Mouse (Mus musculus) heart, embryonic 10.5 days (tissue): ENCODE data around the gene Tmem116. TPM values are rescaled to one million over a fixed set of nuclear protein-coding genes. Genes with fewer than 3 reads are reported as not detected.
"Not testable (repeated sequence)": the region's sequence is repeated elsewhere in the genome, so short reads cannot be mapped to it uniquely, and the experiment has no call there.

Experiments used
- DNase-seq: peaks from one replicate; pipeline ENCODE4 v3.0.0-alpha.2; 2017; ENCODE audit warnings: low spot score
- H3K27ac ChIP-seq: fragments of 300-500 bp; sonication (generic); 2 replicates; pipeline ENCODE4 v1.5.1; 2016; ENCODE audit warnings: mild to moderate bottlenecking
- H3K27me3 ChIP-seq: fragments of 300-500 bp; sonication (generic); 2 replicates; pipeline ENCODE4 v1.6.1; 2016; ENCODE audit warnings: mild to moderate bottlenecking; ENCODE audit not compliant: poor library complexity, insufficient read depth, severe bottlenecking
- H3K36me3 ChIP-seq: fragments of 300-500 bp; sonication (generic); 2 replicates; pipeline ENCODE4 v1.6.1; 2016; ENCODE audit warnings: mild to moderate bottlenecking, moderate library complexity
- H3K4me1 ChIP-seq: fragments of 300-500 bp; sonication (generic); 2 replicates; pipeline ENCODE4 v1.6.1; 2016; ENCODE audit warnings: mild to moderate bottlenecking
- H3K4me3 ChIP-seq: fragments of 300-500 bp; sonication (generic); 2 replicates; pipeline ENCODE4 v1.5.1; 2016; ENCODE audit warnings: mild to moderate bottlenecking, moderate library complexity
- H3K9me3 ChIP-seq: fragments of 300-500 bp; sonication (generic); 2 replicates; pipeline ENCODE4 v1.6.1; 2016; ENCODE audit warnings: mild to moderate bottlenecking, moderate library complexity
- WGBS: fragments of 180-500 bp; shearing (Covaris S2); methylation state at CpG from one replicate; pipeline ENCODE4 v1.1.7; 2016; 5-methylcytosine and 5-hydroxymethylcytosine counted together
- polyA plus RNA-seq: library from polyadenylated mRNA; unstranded; fragments of >200 nt; fragmentation: Nextera tagmentation; extraction: Ambion mirVana; gene quantifications from 2 replicates; pipeline ENCODE4 v1.2.1, GENCODE M21; 2016

Tmem116 gene
- polyA plus RNA-seq, 1 experiment from 2014 or later = 2.4 TPM

DNA sequence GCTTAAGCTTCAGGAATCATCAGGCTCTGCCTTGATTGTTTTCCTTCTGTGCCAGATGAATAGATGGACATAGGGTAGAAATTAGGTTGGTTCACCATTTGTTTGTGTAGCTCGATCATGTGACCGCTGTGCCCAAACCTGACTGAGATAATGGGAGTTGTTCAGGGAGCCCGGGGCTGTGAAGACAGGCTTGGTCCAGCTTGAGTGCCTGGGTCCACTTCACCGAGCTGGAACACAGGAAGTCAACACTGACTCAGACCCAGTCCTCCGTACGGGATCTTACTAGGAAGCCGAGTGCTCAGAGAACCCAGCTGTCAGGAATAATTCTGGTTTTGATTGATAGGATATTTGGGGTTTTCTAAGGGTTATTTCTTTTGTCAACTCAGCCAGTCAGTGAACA lies 22.9 kb downstream of the Tmem116 start:
- WGBS = 68% methylated on average over 7 of the region's 7 CpGs
- H3K9me3 ChIP-seq = no peaks in the 10 kb centered on the region
- no peak for DNase-seq
- peaks cover 9% of the 10 kb centered on the region for H3K4me1 ChIP-seq
- no peaks in the 10 kb centered on the region for H3K36me3 ChIP-seq
- no peak overlapping the region for H3K4me3 ChIP-seq
- peak overlapping the region; percentile 32; the same call in 1 of the 2 replicates for H3K27ac ChIP-seq
- no peaks in the 10 kb centered on the region for H3K27me3 ChIP-seq

GRCm38 (mm10) chr5:121476040-121476439 lies 24.3 kb downstream of the Tmem116 start:
- WGBS = 83% methylated on average over 1 of the region's 1 CpGs
- H3K4me1 ChIP-seq = peaks cover 2% of the 10 kb centered on the region; the same call in 1 of the 2 replicates
- peak overlapping the region; percentile 42; the same call in 1 of the 2 replicates for H3K27ac ChIP-seq

DNA sequence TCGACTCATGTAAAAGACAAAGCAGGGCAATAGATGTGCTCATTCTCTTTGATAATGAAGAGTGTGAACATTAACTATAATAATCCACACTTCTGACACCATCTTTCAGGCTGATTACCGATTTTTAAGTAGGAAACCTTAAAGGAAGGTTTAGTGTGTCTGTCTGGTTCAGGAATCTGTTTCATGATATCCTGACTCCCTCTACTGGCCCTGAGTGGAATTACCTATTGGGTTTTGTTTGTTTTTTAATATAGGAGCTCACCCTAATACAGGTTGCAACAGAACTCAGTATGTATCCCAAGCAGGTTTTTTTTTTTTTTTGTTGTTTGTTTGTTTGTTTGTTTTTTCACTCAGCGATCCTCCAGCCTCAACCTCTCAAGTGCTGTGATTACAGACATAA lies 26.0 kb downstream of the Tmem116 start:
- Histone ChIP-seq H3K27me3 (no peaks in the 10 kb centered on the region), H3K36me3 (no peaks in the 10 kb centered on the region), H3K4me1 (no peaks in the 10 kb centered on the region), H3K27ac (no peak overlapping the region), H3K9me3 (no peaks in the 10 kb centered on the region), H3K4me3 (no peak overlapping the region)
- DNase-seq = no peak
- 33% methylated on average over 3 of the region's 3 CpGs for WGBS

More at GRCm38 (mm10) chr5:121476040-121476439, 24.3 kb downstream of the Tmem116 start:
- no peaks in the 10 kb centered on the region for H3K27me3 ChIP-seq
- H3K4me3 ChIP-seq = no peak overlapping the region
- H3K36me3 ChIP-seq = no peaks in the 10 kb centered on the region
- no peaks in the 10 kb centered on the region for H3K9me3 ChIP-seq
- DNase-seq = no peak

DNA sequence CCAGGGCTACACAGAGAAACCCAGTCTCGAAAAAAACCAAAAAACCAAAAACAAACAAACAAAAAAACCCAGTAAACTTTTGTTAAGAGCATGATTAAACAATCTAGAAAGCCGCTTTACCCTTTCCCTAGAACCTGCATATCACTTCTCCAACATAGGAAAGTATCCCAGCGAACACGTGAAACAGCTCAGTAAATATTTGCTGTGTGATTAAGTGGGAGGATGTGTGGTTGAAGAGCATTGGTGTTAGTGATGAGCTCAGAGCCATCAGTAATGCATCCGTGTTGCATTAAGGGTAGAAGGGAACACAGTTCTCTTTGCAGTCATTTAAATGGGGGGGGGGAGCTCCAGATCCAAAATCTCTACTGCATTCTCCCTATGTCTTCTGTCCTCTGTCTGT lies 33.1 kb downstream of the Tmem116 start:
- no peak for DNase-seq
- H3K27ac ChIP-seq = no peak overlapping the region
- no peaks in the 10 kb centered on the region for H3K4me1 ChIP-seq
- no peak overlapping the region for H3K4me3 ChIP-seq
- no peaks in the 10 kb centered on the region for H3K36me3 ChIP-seq
- WGBS = 78% methylated on average over 5 of the region's 5 CpGs
- no peaks in the 10 kb centered on the region for H3K27me3 ChIP-seq
- no peaks in the 10 kb centered on the region for H3K9me3 ChIP-seq

GRCm38 (mm10) chr5:121493305-121493704 lies 41.6 kb downstream of the Tmem116 start:
- Histone ChIP-seq H3K4me3 (no peak overlapping the region), H3K4me1 (no peaks in the 10 kb centered on the region), H3K36me3 (no peaks in the 10 kb centered on the region), H3K9me3 (no peaks in the 10 kb centered on the region), H3K27me3 (no peaks in the 10 kb centered on the region), H3K27ac (no peak overlapping the region)
- 73% methylated on average over 8 of the region's 8 CpGs for WGBS
- DNase-seq = no peak

DNA sequence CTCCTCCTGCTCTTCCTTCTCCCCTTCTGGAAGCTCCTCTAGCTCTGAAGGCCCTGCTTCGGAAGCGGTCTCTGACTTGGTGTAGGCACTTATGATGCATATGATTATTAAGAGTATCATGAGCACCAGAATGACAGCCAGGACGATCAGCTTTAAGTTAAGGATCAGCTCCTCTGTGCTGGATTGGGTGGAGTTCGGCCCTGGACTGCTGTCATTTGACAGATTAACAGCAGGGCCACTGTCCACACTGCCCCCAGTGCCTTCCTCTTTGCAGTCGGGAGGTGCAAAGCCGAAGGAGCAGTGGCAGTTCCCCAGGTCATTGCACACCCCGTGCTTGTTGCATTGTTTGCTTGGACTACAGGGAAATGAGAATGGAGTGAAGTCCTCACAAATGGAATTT lies 49.0 kb downstream of the Tmem116 start:
- no peaks in the 10 kb centered on the region for H3K4me1 ChIP-seq
- DNase-seq = no peak
- no peak overlapping the region for H3K27ac ChIP-seq
- H3K4me3 ChIP-seq = no peak overlapping the region
- no peaks in the 10 kb centered on the region for H3K9me3 ChIP-seq
- 65% methylated on average over 7 of the region's 7 CpGs for WGBS
- no peaks in the 10 kb centered on the region for H3K27me3 ChIP-seq
- H3K36me3 ChIP-seq = no peaks in the 10 kb centered on the region

DNA sequence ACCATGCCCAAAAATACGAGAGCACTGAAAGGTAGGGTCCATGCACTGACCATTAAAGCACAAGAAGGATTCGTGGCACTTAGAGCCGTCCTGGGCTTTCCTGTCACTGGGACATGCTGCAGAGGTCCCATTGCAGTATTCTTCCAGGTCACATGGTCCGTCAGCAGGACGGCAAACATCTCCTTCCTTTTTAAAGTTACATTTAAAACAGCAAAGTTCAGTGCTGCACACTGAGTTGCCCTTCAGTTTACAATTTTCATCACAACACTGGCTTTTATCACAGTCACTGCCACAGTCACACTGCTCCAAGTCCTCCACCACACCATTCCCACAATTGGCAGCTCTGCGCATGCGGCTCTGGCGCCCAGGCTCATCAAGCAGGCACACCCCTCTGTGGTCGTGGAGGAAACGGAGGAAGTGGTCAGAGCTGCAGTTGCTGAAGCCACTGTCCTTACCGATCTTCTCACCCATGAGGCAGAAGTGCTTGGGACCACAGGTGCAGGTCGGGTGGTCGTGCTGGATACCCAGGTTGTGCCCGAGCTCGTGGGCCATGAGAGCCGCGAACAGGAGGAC lies 49.8 kb downstream of the Tmem116 start:
- H3K27me3 ChIP-seq, H3K4me1 ChIP-seq, H3K4me3 ChIP-seq, DNase-seq, H3K36me3 ChIP-seq, H3K27ac ChIP-seq, H3K9me3 ChIP-seq: not testable (repeated sequence)
- 73% methylated on average over 11 of the region's 17 CpGs for WGBS

- no peak within 1 kb of the TSS for H3K27ac ChIP-seq
- no peaks in the 10 kb centered on the region for H3K36me3 ChIP-seq
- no peaks in the 10 kb centered on the region for H3K9me3 ChIP-seq
- H3K27me3 ChIP-seq = no peaks in the 10 kb centered on the region
- peaks cover 4% of the 10 kb centered on the region; the same call in 1 of the 2 replicates for H3K4me1 ChIP-seq
- 71% methylated on average over 3 of the region's 3 CpGs for WGBS
- H3K4me3 ChIP-seq = no peak within 1 kb of the TSS
- DNase-seq = no peak
These were observed 51.5 kb downstream of the Tmem116 start, which contains the start of gene Adam1b for GRCm38 (mm10) chr5:121503231-121503630. Adam1b (minus strand) TSS chr5:121503435.

DNA sequence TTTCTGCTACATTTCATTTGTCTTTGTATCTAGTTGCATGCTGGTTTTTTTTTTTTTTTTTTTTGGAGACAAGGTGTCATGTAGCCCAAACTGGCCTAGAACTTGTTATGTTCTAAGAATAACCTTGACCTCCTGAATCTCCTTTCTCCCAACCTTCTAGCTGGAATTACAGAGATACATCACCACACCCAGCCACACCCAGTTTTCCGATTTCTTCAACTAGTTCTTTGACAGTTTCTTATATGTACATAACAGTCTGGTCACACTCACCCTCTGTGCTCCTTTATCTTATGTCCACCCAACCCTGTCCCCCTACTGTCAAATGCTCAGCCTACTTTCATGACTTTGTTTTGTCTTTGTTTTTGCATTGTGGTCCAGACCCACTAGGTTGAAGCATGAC lies 55.2 kb downstream of the Tmem116 start:
- 75% methylated on average over 1 of the region's 1 CpGs for WGBS
- no peak for DNase-seq
- Histone ChIP-seq H3K4me1 (peaks cover 4% of the 10 kb centered on the region; the same call in 1 of the 2 replicates), H3K9me3 (no peaks in the 10 kb centered on the region), H3K27ac (no peak overlapping the region), H3K27me3 (no peaks in the 10 kb centered on the region), H3K4me3 (no peak overlapping the region), H3K36me3 (no peaks in the 10 kb centered on the region)

DNA sequence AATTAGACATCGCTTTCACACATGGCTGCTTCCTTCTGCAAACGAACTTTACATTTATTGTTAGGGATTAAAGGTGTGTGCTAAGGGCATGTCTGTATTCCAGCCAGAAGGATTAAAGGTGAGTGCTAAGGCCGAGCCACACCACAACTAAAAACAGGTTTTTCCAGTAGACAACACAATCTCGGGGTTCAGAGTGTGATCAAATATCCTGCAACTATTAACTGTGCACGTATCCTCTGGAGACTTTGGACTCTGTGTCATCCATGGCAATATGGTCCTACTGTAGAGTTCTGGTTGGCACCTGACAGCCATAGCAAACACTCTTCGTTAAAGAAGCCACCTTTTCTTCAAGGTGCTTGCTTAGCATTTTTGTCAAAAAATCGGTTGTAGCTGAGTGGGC lies 58.3 kb downstream of the Tmem116 start:
- Histone ChIP-seq H3K27ac (no peak overlapping the region), H3K9me3 (no peaks in the 10 kb centered on the region), H3K4me1 (peaks cover 4% of the 10 kb centered on the region; the same call in 1 of the 2 replicates), H3K36me3 (no peaks in the 10 kb centered on the region), H3K4me3 (no peak overlapping the region), H3K27me3 (no peaks in the 10 kb centered on the region)
- 83% methylated on average over 7 of the region's 7 CpGs for WGBS
- DNase-seq = no peak

DNA sequence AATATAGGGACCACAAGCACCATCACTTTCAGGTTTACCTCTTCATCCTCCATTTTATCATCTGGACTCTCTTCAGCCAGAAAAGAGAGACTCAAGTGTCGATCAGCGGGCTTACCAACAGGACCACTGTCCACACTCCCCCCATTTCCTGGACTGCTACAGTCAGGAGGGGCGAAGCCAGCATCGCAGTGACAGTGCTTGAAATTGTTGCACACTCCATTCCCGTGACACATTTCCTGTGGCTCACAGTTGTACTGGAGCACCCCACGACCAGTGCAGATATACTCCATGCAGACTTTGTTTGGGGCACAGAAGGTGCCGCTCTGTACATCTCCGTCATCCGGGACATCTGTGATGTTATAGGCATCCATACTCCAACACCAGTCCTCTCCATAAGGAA lies 67.3 kb downstream of the Tmem116 start:
- no peak overlapping the region for H3K27ac ChIP-seq
- DNase-seq = no peak
- H3K36me3 ChIP-seq = peaks cover 43% of the 10 kb centered on the region
- H3K4me1 ChIP-seq = no peaks in the 10 kb centered on the region
- H3K9me3 ChIP-seq = no peaks in the 10 kb centered on the region
- no peaks in the 10 kb centered on the region for H3K27me3 ChIP-seq
- no peak overlapping the region for H3K4me3 ChIP-seq
- WGBS = 86% methylated on average over 9 of the region's 9 CpGs

DNA sequence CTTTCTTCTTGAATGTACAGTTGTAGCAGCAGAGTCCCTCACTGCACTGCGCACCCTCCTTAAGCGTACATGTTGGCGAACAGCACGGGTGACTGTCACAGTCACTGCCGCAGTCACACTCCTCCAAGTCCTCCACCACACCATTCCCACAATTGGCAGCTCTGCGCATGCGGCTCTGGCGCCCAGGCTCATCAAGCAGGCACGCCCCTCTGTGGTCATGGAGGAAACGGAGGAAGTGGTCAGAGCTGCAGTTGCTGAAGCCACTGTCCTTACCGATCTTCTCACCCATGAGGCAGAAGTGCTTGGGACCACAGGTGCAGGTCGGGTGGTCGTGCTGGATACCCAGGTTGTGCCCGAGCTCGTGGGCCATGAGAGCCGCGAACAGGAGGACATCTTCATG lies 68.1 kb downstream of the Tmem116 start:
- WGBS = 86% methylated on average over 11 of the region's 17 CpGs
- not testable (repeated sequence) for H3K4me1 ChIP-seq, H3K9me3 ChIP-seq, H3K27me3 ChIP-seq, H3K27ac ChIP-seq, H3K4me3 ChIP-seq, DNase-seq
- H3K36me3 ChIP-seq = peaks cover 51% of the 10 kb centered on the region

GRCm38 (mm10) chr5:121525774-121526450 lies 74.2 kb downstream of the Tmem116 start:
- H3K27me3 ChIP-seq = no peaks in the 10 kb centered on the region
- H3K4me3 ChIP-seq = no peak overlapping the region
- H3K27ac ChIP-seq = no peak overlapping the region
- peaks cover 85% of the 10 kb centered on the region for H3K36me3 ChIP-seq
- H3K9me3 ChIP-seq = no peaks in the 10 kb centered on the region
- no peak for DNase-seq
- WGBS = 80% methylated on average over 14 of the region's 14 CpGs
- no peaks in the 10 kb centered on the region for H3K4me1 ChIP-seq
